Mouse (Mus musculus): ENCODE measurements around the gene Sorbs2. TPM values are rescaled to one million over a fixed set of nuclear protein-coding genes. Genes with fewer than 3 reads are reported as not detected.

Sorbs2 gene
- total RNA-seq, 1 experiment: 2.1 TPM

DNA sequence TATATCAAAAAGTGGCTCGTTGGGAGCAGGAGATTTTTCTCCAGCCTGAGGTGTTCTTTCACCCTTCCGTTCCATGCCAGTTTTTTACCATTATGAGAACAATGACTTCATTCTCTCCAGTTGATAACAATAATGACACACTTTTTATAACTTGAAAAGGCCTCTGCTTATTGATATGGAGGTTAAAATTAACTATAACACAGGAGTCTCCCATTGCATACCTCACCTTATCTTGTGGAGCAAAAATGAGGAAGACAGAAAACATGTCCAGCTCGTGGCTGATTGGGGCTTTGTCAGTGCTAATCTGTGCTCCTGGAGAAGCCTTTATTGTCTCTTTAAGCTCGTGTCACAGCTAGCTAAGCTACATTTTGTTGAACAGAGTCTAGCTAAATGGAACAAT, 77.6 kb downstream of the Sorbs2 start:
- TF ChIP-seq ZC3H11A (IDR thresholded peaks at IDR 0.05; ENCODE audit: borderline replicate concordance, low read depth, low read length) (no peak), ZNF384 (IDR thresholded peaks at IDR 0.05; ENCODE audit: low read depth, low read length) (no peak), CHD2 (IDR thresholded peaks at IDR 0.05; ENCODE audit: low read depth, low read length) (no peak), HCFC1 (IDR thresholded peaks at IDR 0.05; ENCODE audit: borderline replicate concordance, insufficient read depth, low read length) (no peak), MAFK (IDR thresholded peaks at IDR 0.05; ENCODE audit: insufficient read depth, low read depth, low read length) (no peak)
- no peak for DNase-seq (ENCODE audit: low read depth, low spot score)
- Histone ChIP-seq H3K27ac (ENCODE audit: insufficient read depth, low read depth, low read length, poor library complexity, severe bottlenecking) (no peak overlapping the region), H3K9me3 (ENCODE audit: control insufficient read depth, insufficient read depth, low read depth, low read length) (no peaks in the 10 kb centered on the region), H3K4me3 (ENCODE audit: insufficient read depth in 1 of 2, low read depth in 1 of 2, low read length in 2 of 2, poor library complexity in 1 of 2, severe bottlenecking in 1 of 2) (no peak overlapping the region), H3K4me1 (ENCODE audit: control insufficient read depth in 2 of 2, insufficient read depth in 2 of 2, low read length in 2 of 2, poor library complexity in 1 of 2) (no peaks in the 10 kb centered on the region), H3K36me3 (ENCODE audit: control insufficient read depth, insufficient read depth, low read length, poor library complexity, severe bottlenecking) (no peaks in the 10 kb centered on the region), H3K9ac (ENCODE audit: insufficient read depth, low read depth, low read length, poor library complexity, severe bottlenecking) (no peak overlapping the region)
- in situ Hi-C loops (cut with MboI; ENCODE audit: low sequenced_read_pairs in 2 of 2, unreplicated experiment in 2 of 2): no loop called here

DNA sequence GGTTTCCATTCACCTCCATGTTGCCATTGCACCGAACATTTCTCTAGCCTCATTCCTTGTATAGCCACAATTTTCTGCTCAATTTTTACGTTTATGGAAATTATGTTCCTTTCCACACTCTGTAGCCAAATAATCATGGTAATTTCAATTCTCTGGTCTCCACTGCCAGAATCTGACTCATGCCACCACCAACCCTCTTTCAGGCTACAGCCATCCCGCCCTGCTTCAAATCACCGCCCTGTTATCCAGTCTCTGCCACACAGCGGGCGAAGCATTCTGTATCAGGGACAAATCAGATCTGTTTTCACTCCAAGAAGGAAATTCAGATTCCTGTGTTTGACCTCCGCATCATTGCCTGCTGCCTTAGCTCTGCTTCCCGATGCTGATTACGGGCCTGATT, 79.4 kb downstream of the Sorbs2 start:
- Histone ChIP-seq H3K27ac (ENCODE audit: insufficient read depth, low read depth, low read length, poor library complexity, severe bottlenecking) (no peak overlapping the region), H3K36me3 (ENCODE audit: control insufficient read depth, insufficient read depth, low read length, poor library complexity, severe bottlenecking) (no peaks in the 10 kb centered on the region), H3K4me3 (ENCODE audit: insufficient read depth in 1 of 2, low read depth in 1 of 2, low read length in 2 of 2, poor library complexity in 1 of 2, severe bottlenecking in 1 of 2) (no peak overlapping the region), H3K9me3 (ENCODE audit: control insufficient read depth, insufficient read depth, low read depth, low read length) (no peaks in the 10 kb centered on the region), H3K4me1 (ENCODE audit: control insufficient read depth in 2 of 2, insufficient read depth in 2 of 2, low read length in 2 of 2, poor library complexity in 1 of 2) (no peaks in the 10 kb centered on the region), H3K9ac (ENCODE audit: insufficient read depth, low read depth, low read length, poor library complexity, severe bottlenecking) (no peak overlapping the region)
- DNase-seq (ENCODE audit: low read depth, low spot score): no peak
- in situ Hi-C loops (cut with MboI; ENCODE audit: low sequenced_read_pairs in 2 of 2, unreplicated experiment in 2 of 2): no loop called here
- no peak for TF ChIP-seq MAFK (IDR thresholded peaks at IDR 0.05; ENCODE audit: insufficient read depth, low read depth, low read length)
- no peak for TF ChIP-seq HCFC1 (IDR thresholded peaks at IDR 0.05; ENCODE audit: borderline replicate concordance, insufficient read depth, low read length)

DNA sequence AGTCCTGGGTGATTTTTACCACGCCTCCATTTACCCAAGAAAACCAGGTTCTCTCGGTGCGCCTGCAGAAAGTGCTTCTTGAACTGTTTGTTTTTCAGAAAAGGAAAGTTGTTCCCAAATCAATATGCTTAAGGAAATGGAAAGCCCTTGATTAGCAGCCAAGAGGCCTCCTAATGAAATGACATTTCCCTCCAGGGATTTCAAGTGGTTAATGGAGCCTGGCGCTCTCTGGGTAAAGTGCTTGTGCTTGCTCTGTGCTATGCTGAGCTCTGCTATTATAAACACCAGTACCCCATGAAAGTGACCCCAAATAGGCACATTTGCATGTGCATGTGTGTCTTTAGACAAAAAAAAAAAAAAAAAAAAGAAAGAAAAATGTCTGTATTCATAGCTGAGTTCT, 84.3 kb downstream of the Sorbs2 start:
- in situ Hi-C loops (cut with MboI; ENCODE audit: low sequenced_read_pairs in 2 of 2, unreplicated experiment in 2 of 2): no loop called here

DNA sequence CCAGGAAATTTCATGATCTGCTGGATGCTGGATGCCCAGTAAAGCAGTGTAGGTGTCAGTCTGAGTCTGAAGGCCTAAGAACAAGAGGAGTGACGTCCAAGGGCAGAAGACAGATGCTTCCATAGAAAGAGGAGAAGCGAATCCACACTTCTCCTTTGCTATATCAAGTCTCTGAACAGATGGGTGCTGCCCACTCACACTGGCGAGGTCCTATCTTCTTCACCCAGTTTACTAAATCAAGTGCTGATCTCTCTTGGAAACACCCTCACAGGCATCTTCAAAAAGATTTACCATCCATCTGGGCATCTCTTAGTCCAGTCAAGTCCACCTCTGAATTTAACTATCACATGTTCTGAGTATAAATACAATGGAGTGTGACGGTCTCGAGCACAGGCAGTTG, 86.1 kb downstream of the Sorbs2 start:
- Histone ChIP-seq H3K4me1 (ENCODE audit: control insufficient read depth in 2 of 2, insufficient read depth in 2 of 2, low read length in 2 of 2, poor library complexity in 1 of 2) (no peaks in the 10 kb centered on the region), H3K4me3 (ENCODE audit: insufficient read depth in 1 of 2, low read depth in 1 of 2, low read length in 2 of 2, poor library complexity in 1 of 2, severe bottlenecking in 1 of 2) (no peak overlapping the region), H3K9me3 (ENCODE audit: control insufficient read depth, insufficient read depth, low read depth, low read length) (no peaks in the 10 kb centered on the region), H3K36me3 (ENCODE audit: control insufficient read depth, insufficient read depth, low read length, poor library complexity, severe bottlenecking) (no peaks in the 10 kb centered on the region), H3K27ac (ENCODE audit: insufficient read depth, low read depth, low read length, poor library complexity, severe bottlenecking) (no peak overlapping the region), H3K9ac (ENCODE audit: insufficient read depth, low read depth, low read length, poor library complexity, severe bottlenecking) (no peak overlapping the region)
- in situ Hi-C loops (cut with MboI; ENCODE audit: low sequenced_read_pairs in 2 of 2, unreplicated experiment in 2 of 2): no loop called here
- TF ChIP-seq CHD2 (IDR thresholded peaks at IDR 0.05; ENCODE audit: low read depth, low read length): no peak
- TF ChIP-seq HCFC1 (IDR thresholded peaks at IDR 0.05; ENCODE audit: borderline replicate concordance, insufficient read depth, low read length): no peak
- TF ChIP-seq MAFK (IDR thresholded peaks at IDR 0.05; ENCODE audit: insufficient read depth, low read depth, low read length): no peak
- TF ChIP-seq ZC3H11A (IDR thresholded peaks at IDR 0.05; ENCODE audit: borderline replicate concordance, low read depth, low read length): no peak
- TF ChIP-seq ZNF384 (IDR thresholded peaks at IDR 0.05; ENCODE audit: low read depth, low read length): no peak
- no peak for DNase-seq (ENCODE audit: low read depth, low spot score)

More for the DNA sequence above, 84.3 kb downstream of the Sorbs2 start:
- Histone ChIP-seq H3K4me1 (ENCODE audit: control insufficient read depth in 2 of 2, insufficient read depth in 2 of 2, low read length in 2 of 2, poor library complexity in 1 of 2) (no peaks in the 10 kb centered on the region), H3K36me3 (ENCODE audit: control insufficient read depth, insufficient read depth, low read length, poor library complexity, severe bottlenecking) (no peaks in the 10 kb centered on the region), H3K9ac (ENCODE audit: insufficient read depth, low read depth, low read length, poor library complexity, severe bottlenecking) (no peak overlapping the region), H3K27ac (ENCODE audit: insufficient read depth, low read depth, low read length, poor library complexity, severe bottlenecking) (no peak overlapping the region), H3K9me3 (ENCODE audit: control insufficient read depth, insufficient read depth, low read depth, low read length) (no peaks in the 10 kb centered on the region), H3K4me3 (ENCODE audit: insufficient read depth in 1 of 2, low read depth in 1 of 2, low read length in 2 of 2, poor library complexity in 1 of 2, severe bottlenecking in 1 of 2) (no peak overlapping the region)
- DNase-seq (ENCODE audit: low read depth, low spot score): no peak
- TF ChIP-seq ZC3H11A (IDR thresholded peaks at IDR 0.05; ENCODE audit: borderline replicate concordance, low read depth, low read length) (no peak), HCFC1 (IDR thresholded peaks at IDR 0.05; ENCODE audit: borderline replicate concordance, insufficient read depth, low read length) (no peak), ZNF384 (IDR thresholded peaks at IDR 0.05; ENCODE audit: low read depth, low read length) (no peak), MAFK (IDR thresholded peaks at IDR 0.05; ENCODE audit: insufficient read depth, low read depth, low read length) (no peak), CHD2 (IDR thresholded peaks at IDR 0.05; ENCODE audit: low read depth, low read length) (no peak)

DNA sequence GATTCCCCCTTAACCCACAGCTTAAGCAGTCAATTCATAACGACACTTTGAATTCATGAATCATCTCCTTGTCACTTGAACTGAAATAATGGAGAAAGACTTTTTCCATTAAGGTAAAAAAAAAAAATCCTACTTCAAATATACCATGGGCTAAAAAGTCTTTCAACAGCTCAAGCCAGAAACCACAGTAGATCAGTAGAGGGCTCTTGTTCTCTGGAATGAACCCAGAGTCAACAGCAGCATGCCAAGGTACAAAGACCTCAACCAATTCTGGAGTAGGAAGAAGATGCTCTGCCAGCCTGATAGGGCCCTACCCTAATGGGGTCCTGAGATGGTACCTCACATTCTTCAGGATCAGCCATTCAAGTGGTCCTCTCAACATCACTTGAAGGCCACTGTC, 88.4 kb downstream of the Sorbs2 start:
- Histone ChIP-seq H3K4me1 (ENCODE audit: control insufficient read depth in 2 of 2, insufficient read depth in 2 of 2, low read length in 2 of 2, poor library complexity in 1 of 2) (no peaks in the 10 kb centered on the region), H3K9me3 (ENCODE audit: control insufficient read depth, insufficient read depth, low read depth, low read length) (no peaks in the 10 kb centered on the region), H3K36me3 (ENCODE audit: control insufficient read depth, insufficient read depth, low read length, poor library complexity, severe bottlenecking) (no peaks in the 10 kb centered on the region), H3K9ac (ENCODE audit: insufficient read depth, low read depth, low read length, poor library complexity, severe bottlenecking) (no peak overlapping the region), H3K4me3 (ENCODE audit: insufficient read depth in 1 of 2, low read depth in 1 of 2, low read length in 2 of 2, poor library complexity in 1 of 2, severe bottlenecking in 1 of 2) (no peak overlapping the region), H3K27ac (ENCODE audit: insufficient read depth, low read depth, low read length, poor library complexity, severe bottlenecking) (no peak overlapping the region)
- in situ Hi-C loops (cut with MboI; ENCODE audit: low sequenced_read_pairs in 2 of 2, unreplicated experiment in 2 of 2): no loop called here
- TF ChIP-seq ZNF384 (IDR thresholded peaks at IDR 0.05; ENCODE audit: low read depth, low read length): no peak
- no peak for TF ChIP-seq MAFK (IDR thresholded peaks at IDR 0.05; ENCODE audit: insufficient read depth, low read depth, low read length)
- TF ChIP-seq ZC3H11A (IDR thresholded peaks at IDR 0.05; ENCODE audit: borderline replicate concordance, low read depth, low read length): no peak
- TF ChIP-seq CHD2 (IDR thresholded peaks at IDR 0.05; ENCODE audit: low read depth, low read length): no peak
- DNase-seq (ENCODE audit: low read depth, low spot score): no peak

All from ES-E14 (cell line).